Mouse (Mus musculus) erythroblast, embryonic 14.5 days (primary cell): ENCODE results near the gene Eya2. TPM values are rescaled to one million over a fixed set of nuclear protein-coding genes. Genes with fewer than 3 reads are reported as not detected.
"Not testable (repeated sequence)": the region's sequence is repeated elsewhere in the genome, so short reads cannot be mapped to it uniquely, and the experiment has no call there.

ENCODE experiments used
- H3K27me3 ChIP-seq: 2 replicates; pipeline ENCODE4 v1.6.1; 2012; ENCODE audit warnings: inconsistent platforms; ENCODE audit not compliant: control insufficient read depth
- H3K36me3 ChIP-seq: 2 replicates; pipeline ENCODE4 v1.6.1; 2012; ENCODE audit warnings: mild to moderate bottlenecking, inconsistent platforms; ENCODE audit not compliant: control insufficient read depth
- H3K4me1 ChIP-seq: 2 replicates; pipeline ENCODE4 v1.6.1; 2012; ENCODE audit warnings: inconsistent platforms; ENCODE audit not compliant: control insufficient read depth
- H3K4me3 ChIP-seq: replicated peaks from 2 replicates; pipeline ENCODE3; 2012; ENCODE audit warnings: moderate library complexity, mild to moderate bottlenecking, inconsistent platforms
- H3K9me3 ChIP-seq: 2 replicates; pipeline ENCODE4 v1.6.1; 2012; ENCODE audit warnings: low read length, inconsistent platforms, mixed read lengths; ENCODE audit not compliant: control insufficient read depth
- GATA1 ChIP-seq: IDR thresholded peaks from 2 replicates; pipeline ENCODE4 v1.6.1; 2012; ENCODE audit warnings: low read length, inconsistent platforms, mixed read lengths
- TAL1 ChIP-seq: IDR thresholded peaks from 3 replicates; pipeline ENCODE4 v1.6.1; 2012; ENCODE audit warnings: low read length, inconsistent platforms, mixed read lengths
- polyA plus RNA-seq: library from polyadenylated mRNA; stranded (reverse); fragments of >175 nt; gene quantifications from 2 replicates; pipeline ENCODE4 v1.2.3, GENCODE M21; 2012

The Eya2 gene
- polyA plus RNA-seq, 1 experiment, result not detected

GRCm38 (mm10) chr2:165791026-165791425 is 196.2 kb downstream of the Eya2 start:
- Histone ChIP-seq H3K27me3 (no peaks in the 10 kb centered on the region), H3K9me3 (no peaks in the 10 kb centered on the region), H3K4me1 (peaks cover 4% of the 10 kb centered on the region), H3K4me3 (no peak overlapping the region), H3K36me3 (peaks cover 94% of the 10 kb centered on the region)
- TF ChIP-seq TAL1 (no peak), GATA1 (no peak)

GRCm38 (mm10) chr2:165791657-165792056 is 196.8 kb downstream of the Eya2 start:
- Histone ChIP-seq H3K27me3 (no peaks in the 10 kb centered on the region), H3K4me3 (no peak overlapping the region), H3K36me3 (peaks cover 94% of the 10 kb centered on the region), H3K9me3 (no peaks in the 10 kb centered on the region), H3K4me1 (peaks cover 4% of the 10 kb centered on the region)
- TF ChIP-seq GATA1, result no peak
- TF ChIP-seq TAL1, result no peak

- Histone ChIP-seq H3K4me3 (no peak overlapping the region), H3K4me1 (peaks cover 4% of the 10 kb centered on the region), H3K36me3 (peaks cover 94% of the 10 kb centered on the region), H3K27me3 (no peaks in the 10 kb centered on the region), H3K9me3 (no peaks in the 10 kb centered on the region)
- TF ChIP-seq TAL1 (no peak), GATA1 (no peak)
Measured at GRCm38 (mm10) chr2:165792431-165793282, 197.8 kb downstream of the Eya2 start.

GRCm38 (mm10) chr2:165793283-165793638 is 198.4 kb downstream of the Eya2 start:
- no peak for TF ChIP-seq TAL1
- TF ChIP-seq GATA1, result no peak
- no peaks in the 10 kb centered on the region for H3K9me3 ChIP-seq
- H3K4me1 ChIP-seq, result peaks cover 4% of the 10 kb centered on the region
- H3K27me3 ChIP-seq, result no peaks in the 10 kb centered on the region
- no peak overlapping the region for H3K4me3 ChIP-seq
- peaks cover 92% of the 10 kb centered on the region for H3K36me3 ChIP-seq

- H3K4me3 ChIP-seq, result no peak overlapping the region
- H3K9me3 ChIP-seq, result peaks cover 6% of the 10 kb centered on the region; the same call in 1 of the 2 replicates
- peaks cover 83% of the 10 kb centered on the region for H3K36me3 ChIP-seq
- peaks cover 6% of the 10 kb centered on the region for H3K4me1 ChIP-seq
- TF ChIP-seq GATA1, result no peak
- TF ChIP-seq TAL1, result no peak
- no peaks in the 10 kb centered on the region for H3K27me3 ChIP-seq
Measured at GRCm38 (mm10) chr2:165797876-165798275, 203.0 kb downstream of the Eya2 start.

GRCm38 (mm10) chr2:165800174-165800573 is 205.3 kb downstream of the Eya2 start:
- not testable (repeated sequence) for H3K27me3 ChIP-seq, H3K9me3 ChIP-seq, H3K4me3 ChIP-seq, H3K4me1 ChIP-seq
- H3K36me3 ChIP-seq, result peaks cover 79% of the 10 kb centered on the region

- H3K4me3 ChIP-seq, result no peak overlapping the region
Measured at GRCm38 (mm10) chr2:165808179-165808975, 213.5 kb downstream of the Eya2 start.

GRCm38 (mm10) chr2:165809091-165809490 is 214.3 kb downstream of the Eya2 start:
- TF ChIP-seq GATA1 (no peak), TAL1 (no peak)
- H3K36me3 ChIP-seq, result peaks cover 97% of the 10 kb centered on the region
- H3K4me1 ChIP-seq, result no peaks in the 10 kb centered on the region
- no peaks in the 10 kb centered on the region for H3K9me3 ChIP-seq
- no peaks in the 10 kb centered on the region for H3K27me3 ChIP-seq
- H3K4me3 ChIP-seq, result no peak overlapping the region

More at GRCm38 (mm10) chr2:165808179-165808975, 213.5 kb downstream of the Eya2 start:
- Histone ChIP-seq H3K27me3 (no peaks in the 10 kb centered on the region), H3K36me3 (peaks cover 92% of the 10 kb centered on the region), H3K4me1 (no peaks in the 10 kb centered on the region), H3K9me3 (no peaks in the 10 kb centered on the region)
- TF ChIP-seq TAL1 (no peak), GATA1 (no peak)

GRCm38 (mm10) chr2:165809901-165810477 is 215.2 kb downstream of the Eya2 start:
- Histone ChIP-seq H3K27me3 (no peaks in the 10 kb centered on the region), H3K9me3 (no peaks in the 10 kb centered on the region), H3K36me3 (peaks cover 97% of the 10 kb centered on the region), H3K4me3 (no peak overlapping the region), H3K4me1 (no peaks in the 10 kb centered on the region)
- TF ChIP-seq GATA1 (no peak), TAL1 (no peak)
